Mouse (Mus musculus) megakaryocyte, embryonic 14.5 days (primary cell): ENCODE measurements at regions not wholly inside any gene's neighbourhood (a gene's known extent, or its start where the extent isn't known, plus 50 kb on each side); places are given as distances from the start of the nearest gene placed in this dataset.

Source experiments
- FLI1 ChIP-seq: IDR thresholded peaks from 2 replicates; pipeline ENCODE4 v1.6.1; 2012; ENCODE audit warnings: low read length, inconsistent platforms, mixed read lengths
- GATA1 ChIP-seq: IDR thresholded peaks from 3 replicates; pipeline ENCODE4 v1.6.1; 2012; ENCODE audit warnings: mixed read lengths, low read length, inconsistent platforms, borderline replicate concordance

DNA sequence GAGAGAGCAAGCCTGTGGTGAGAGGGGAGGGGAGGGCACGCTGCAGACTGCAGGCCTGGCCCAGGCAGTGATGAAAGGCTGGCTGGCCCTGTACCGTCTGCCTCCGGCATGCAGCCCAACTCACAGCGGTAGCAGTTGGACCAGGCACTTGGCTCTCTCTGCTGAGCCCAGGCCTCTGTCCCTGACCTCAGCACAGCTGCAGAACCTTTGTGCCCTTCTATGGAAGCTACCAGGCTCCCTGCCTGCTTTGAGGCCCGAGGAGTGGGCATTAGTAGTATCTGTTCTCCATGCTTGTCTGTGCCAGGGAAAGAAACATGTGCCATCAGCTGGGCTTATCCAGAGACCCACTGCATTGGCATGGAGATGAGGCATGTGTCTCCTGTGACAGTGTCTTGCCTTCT, 473.2 kb downstream of the Rps24 start:
- TF ChIP-seq GATA1 = no peak
- no peak for TF ChIP-seq FLI1
